Mouse (Mus musculus): ENCODE data around the gene Ciao2a. TPM values are rescaled to one million over a fixed set of nuclear protein-coding genes. Genes with fewer than 3 reads are reported as not detected.

The Ciao2a gene
- total RNA-seq, 1 experiment, result 55.9 TPM

DNA sequence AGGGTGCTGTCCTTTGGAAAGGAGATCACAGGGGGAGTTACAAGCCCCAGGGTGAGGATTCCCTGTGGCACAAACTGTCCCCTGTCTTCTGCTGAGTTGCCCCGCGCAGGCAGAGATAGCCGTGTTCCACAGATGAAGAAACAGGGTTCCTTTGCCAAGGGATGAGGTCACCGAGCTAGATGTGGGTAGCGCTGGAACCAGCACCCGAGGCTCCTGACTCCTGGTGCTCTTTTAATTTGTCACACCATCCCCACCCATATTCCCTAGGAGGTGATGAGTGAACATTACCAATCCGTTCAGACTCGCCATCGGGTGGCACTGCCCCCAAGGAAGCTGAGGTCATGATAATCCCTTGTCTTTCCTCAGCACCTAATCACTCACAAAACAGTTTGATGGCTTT, 36.6 kb downstream of the Ciao2a start:
- H3K4me1 ChIP-seq (ENCODE audit: control insufficient read depth in 2 of 2, insufficient read depth in 2 of 2, low read length in 2 of 2, poor library complexity in 1 of 2), result no peaks in the 10 kb centered on the region
- no peak overlapping the region for H3K9ac ChIP-seq (ENCODE audit: insufficient read depth, low read depth, low read length, poor library complexity, severe bottlenecking)
- no peak overlapping the region for H3K27ac ChIP-seq (ENCODE audit: insufficient read depth, low read depth, low read length, poor library complexity, severe bottlenecking)
- H3K36me3 ChIP-seq (ENCODE audit: control insufficient read depth, insufficient read depth, low read length, poor library complexity, severe bottlenecking), result no peaks in the 10 kb centered on the region
- in situ Hi-C loops (cut with MboI; ENCODE audit: low sequenced_read_pairs in 2 of 2, unreplicated experiment in 2 of 2), result no loop called here
- no peak for DNase-seq (ENCODE audit: low read depth, low spot score)
- no peak for TF ChIP-seq HCFC1 (IDR thresholded peaks at IDR 0.05; ENCODE audit: borderline replicate concordance, insufficient read depth, low read length)
- TF ChIP-seq ZC3H11A (IDR thresholded peaks at IDR 0.05; ENCODE audit: borderline replicate concordance, low read depth, low read length), result no peak
- TF ChIP-seq MAFK (IDR thresholded peaks at IDR 0.05; ENCODE audit: insufficient read depth, low read depth, low read length), result no peak
- TF ChIP-seq CHD2 (IDR thresholded peaks at IDR 0.05; ENCODE audit: low read depth, low read length), result no peak
- no peak for TF ChIP-seq ZNF384 (IDR thresholded peaks at IDR 0.05; ENCODE audit: low read depth, low read length)
- H3K4me3 ChIP-seq (ENCODE audit: insufficient read depth in 1 of 2, low read depth in 1 of 2, low read length in 2 of 2, poor library complexity in 1 of 2, severe bottlenecking in 1 of 2), result no peak overlapping the region
- no peaks in the 10 kb centered on the region for H3K9me3 ChIP-seq (ENCODE audit: control insufficient read depth, insufficient read depth, low read depth, low read length)

DNA sequence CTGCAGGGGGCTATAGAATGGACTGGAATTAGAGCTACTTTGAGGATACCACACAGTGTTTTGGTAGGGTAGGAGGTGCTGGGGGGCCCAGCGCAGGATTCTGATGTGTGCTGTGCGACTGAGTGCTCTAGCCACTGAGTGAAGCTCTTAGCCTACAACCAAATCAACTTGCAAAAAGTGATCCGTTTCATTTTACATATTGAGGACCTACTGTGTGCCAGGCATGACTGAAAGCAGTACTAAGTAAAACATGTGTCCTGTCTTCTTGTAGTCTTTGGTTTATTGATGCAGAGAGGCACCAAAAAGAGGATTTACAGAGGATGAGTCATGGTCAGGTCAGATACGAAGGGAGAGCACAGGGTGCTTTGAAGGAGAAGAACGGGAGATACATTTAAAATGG, 40.8 kb downstream of the Ciao2a start:
- no peak overlapping the region for H3K4me3 ChIP-seq (ENCODE audit: insufficient read depth in 1 of 2, low read depth in 1 of 2, low read length in 2 of 2, poor library complexity in 1 of 2, severe bottlenecking in 1 of 2)
- DNase-seq (ENCODE audit: low read depth, low spot score), result no peak
- no peak overlapping the region for H3K9ac ChIP-seq (ENCODE audit: insufficient read depth, low read depth, low read length, poor library complexity, severe bottlenecking)
- in situ Hi-C loops (cut with MboI; ENCODE audit: low sequenced_read_pairs in 2 of 2, unreplicated experiment in 2 of 2), result no loop called here
- H3K27ac ChIP-seq (ENCODE audit: insufficient read depth, low read depth, low read length, poor library complexity, severe bottlenecking), result no peak overlapping the region
- H3K9me3 ChIP-seq (ENCODE audit: control insufficient read depth, insufficient read depth, low read depth, low read length), result no peaks in the 10 kb centered on the region
- no peaks in the 10 kb centered on the region for H3K36me3 ChIP-seq (ENCODE audit: control insufficient read depth, insufficient read depth, low read length, poor library complexity, severe bottlenecking)
- H3K4me1 ChIP-seq (ENCODE audit: control insufficient read depth in 2 of 2, insufficient read depth in 2 of 2, low read length in 2 of 2, poor library complexity in 1 of 2), result no peaks in the 10 kb centered on the region
- TF ChIP-seq HCFC1 (IDR thresholded peaks at IDR 0.05; ENCODE audit: borderline replicate concordance, insufficient read depth, low read length) (no peak), ZNF384 (IDR thresholded peaks at IDR 0.05; ENCODE audit: low read depth, low read length) (no peak), MAFK (IDR thresholded peaks at IDR 0.05; ENCODE audit: insufficient read depth, low read depth, low read length) (no peak), ZC3H11A (IDR thresholded peaks at IDR 0.05; ENCODE audit: borderline replicate concordance, low read depth, low read length) (no peak), CHD2 (IDR thresholded peaks at IDR 0.05; ENCODE audit: low read depth, low read length) (no peak)

DNA sequence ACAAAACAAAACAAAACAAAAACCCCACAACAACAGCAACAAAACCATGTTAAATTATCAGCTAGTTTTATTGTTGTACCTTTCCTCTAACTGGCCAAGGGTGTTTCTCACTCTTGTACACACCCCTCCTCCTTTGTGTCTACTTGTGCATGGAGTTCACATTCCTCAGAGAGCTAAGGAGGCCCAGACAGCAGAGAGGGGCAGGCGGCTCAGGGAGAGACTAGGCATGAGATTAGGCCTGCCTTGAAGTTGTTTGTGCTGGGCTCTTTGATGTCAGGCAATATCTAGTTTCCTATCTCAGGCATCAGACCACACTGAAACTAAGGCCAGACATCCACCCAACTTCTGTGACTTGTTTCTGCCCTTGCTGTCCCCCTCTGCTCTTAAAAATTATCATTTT, 41.8 kb downstream of the Ciao2a start:
- in situ Hi-C loops (cut with MboI; ENCODE audit: low sequenced_read_pairs in 2 of 2, unreplicated experiment in 2 of 2), result no loop called here
- Histone ChIP-seq H3K9ac (ENCODE audit: insufficient read depth, low read depth, low read length, poor library complexity, severe bottlenecking) (no peak overlapping the region), H3K36me3 (ENCODE audit: control insufficient read depth, insufficient read depth, low read length, poor library complexity, severe bottlenecking) (no peaks in the 10 kb centered on the region), H3K4me1 (ENCODE audit: control insufficient read depth in 2 of 2, insufficient read depth in 2 of 2, low read length in 2 of 2, poor library complexity in 1 of 2) (no peaks in the 10 kb centered on the region), H3K27ac (ENCODE audit: insufficient read depth, low read depth, low read length, poor library complexity, severe bottlenecking) (no peak overlapping the region), H3K4me3 (ENCODE audit: insufficient read depth in 1 of 2, low read depth in 1 of 2, low read length in 2 of 2, poor library complexity in 1 of 2, severe bottlenecking in 1 of 2) (no peak overlapping the region), H3K9me3 (ENCODE audit: control insufficient read depth, insufficient read depth, low read depth, low read length) (no peaks in the 10 kb centered on the region)
- TF ChIP-seq ZNF384 (IDR thresholded peaks at IDR 0.05; ENCODE audit: low read depth, low read length) (no peak), HCFC1 (IDR thresholded peaks at IDR 0.05; ENCODE audit: borderline replicate concordance, insufficient read depth, low read length) (no peak), CHD2 (IDR thresholded peaks at IDR 0.05; ENCODE audit: low read depth, low read length) (no peak), MAFK (IDR thresholded peaks at IDR 0.05; ENCODE audit: insufficient read depth, low read depth, low read length) (no peak), ZC3H11A (IDR thresholded peaks at IDR 0.05; ENCODE audit: borderline replicate concordance, low read depth, low read length) (no peak)
- DNase-seq (ENCODE audit: low read depth, low spot score), result no peak

DNA sequence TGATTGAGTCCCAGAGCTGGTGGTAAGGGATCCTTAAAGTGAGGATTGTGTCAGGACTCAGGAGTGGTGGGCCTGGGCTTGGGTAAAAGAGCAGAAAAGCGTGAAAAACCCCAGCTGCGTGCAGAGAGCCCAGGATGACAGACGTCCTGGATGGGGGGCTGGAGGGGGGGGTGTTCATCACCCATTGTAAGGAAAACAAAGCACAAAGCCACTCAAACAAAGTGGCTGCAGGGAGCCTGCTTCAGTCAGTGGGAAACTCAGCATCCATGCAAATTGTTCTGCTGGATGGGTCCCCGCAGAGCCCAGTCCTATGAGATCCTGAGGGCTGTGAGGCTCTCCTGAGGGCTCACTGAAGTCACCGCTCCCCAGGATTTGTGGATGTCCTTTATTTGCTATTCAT, 44.1 kb downstream of the Ciao2a start:
- no peaks in the 10 kb centered on the region for H3K36me3 ChIP-seq (ENCODE audit: control insufficient read depth, insufficient read depth, low read length, poor library complexity, severe bottlenecking)
- no peaks in the 10 kb centered on the region for H3K4me1 ChIP-seq (ENCODE audit: control insufficient read depth in 2 of 2, insufficient read depth in 2 of 2, low read length in 2 of 2, poor library complexity in 1 of 2)
- no peak overlapping the region for H3K27ac ChIP-seq (ENCODE audit: insufficient read depth, low read depth, low read length, poor library complexity, severe bottlenecking)
- in situ Hi-C loops (cut with MboI; ENCODE audit: low sequenced_read_pairs in 2 of 2, unreplicated experiment in 2 of 2), result no loop called here
- no peak overlapping the region for H3K4me3 ChIP-seq (ENCODE audit: insufficient read depth in 1 of 2, low read depth in 1 of 2, low read length in 2 of 2, poor library complexity in 1 of 2, severe bottlenecking in 1 of 2)
- TF ChIP-seq ZNF384 (IDR thresholded peaks at IDR 0.05; ENCODE audit: low read depth, low read length) (no peak), MAFK (IDR thresholded peaks at IDR 0.05; ENCODE audit: insufficient read depth, low read depth, low read length) (no peak), CHD2 (IDR thresholded peaks at IDR 0.05; ENCODE audit: low read depth, low read length) (no peak), ZC3H11A (IDR thresholded peaks at IDR 0.05; ENCODE audit: borderline replicate concordance, low read depth, low read length) (no peak), HCFC1 (IDR thresholded peaks at IDR 0.05; ENCODE audit: borderline replicate concordance, insufficient read depth, low read length) (no peak)
- H3K9me3 ChIP-seq (ENCODE audit: control insufficient read depth, insufficient read depth, low read depth, low read length), result no peaks in the 10 kb centered on the region
- H3K9ac ChIP-seq (ENCODE audit: insufficient read depth, low read depth, low read length, poor library complexity, severe bottlenecking), result no peak overlapping the region
- no peak for DNase-seq (ENCODE audit: low read depth, low spot score)

Measured in ES-E14 (cell line).